Mouse (Mus musculus) heart, embryonic 14.5 days (tissue): ENCODE results near the gene Gng13. TPM values are rescaled to one million over a fixed set of nuclear protein-coding genes. Genes with fewer than 3 reads are reported as not detected.

Experiments used
- ATAC-seq: fragments of 200-750 bp; cut with Nextera tagmentation; 2 replicates; pipeline ENCODE4 v1.8.0; 2017; ENCODE audit warnings: low read depth, moderate TSS enrichment; ENCODE audit not compliant: insufficient number of reproducible peaks, insufficient read depth, low FRiP score
- H3K27ac ChIP-seq, 2 experiments: fragments of 200-500 bp in 1 of 2; fragments of 300-500 bp in 1 of 2; sonication (generic) in 1 of 2; replicated peaks in 1 of 2; 2 replicates each; pipeline ENCODE4 v1.5.1; 2012 to 2014; ENCODE audit warnings: low read depth in 2 of 2, low read length in 2 of 2, control low read depth in 1 of 2, mild to moderate bottlenecking in 1 of 2, mixed read lengths in 1 of 2; ENCODE audit not compliant: control insufficient read depth in 1 of 2, insufficient read depth in 1 of 2
- H3K27me3 ChIP-seq: fragments of 300-500 bp; sonication (generic); 2 replicates; pipeline ENCODE4 v1.6.1; 2014; ENCODE audit warnings: mild to moderate bottlenecking, low read length, control low read depth; ENCODE audit not compliant: control insufficient read depth, insufficient read depth
- H3K36me3 ChIP-seq: fragments of 300-500 bp; sonication (generic); 2 replicates; pipeline ENCODE4 v1.6.1; 2014; ENCODE audit warnings: mild to moderate bottlenecking, control low read depth, low read length, mixed read lengths; ENCODE audit not compliant: control insufficient read depth, insufficient read depth
- H3K4me1 ChIP-seq, 2 experiments: fragments of 200-500 bp in 1 of 2; fragments of 300-500 bp in 1 of 2; sonication (generic) in 1 of 2; 2 replicates each; pipeline ENCODE4 v1.6.1; 2012 to 2014; ENCODE audit warnings: low read length in 2 of 2, control low read depth in 1 of 2, mixed read lengths in 1 of 2; ENCODE audit not compliant: control insufficient read depth in 2 of 2, insufficient read depth in 2 of 2
- H3K4me2 ChIP-seq: fragments of 300-500 bp; sonication (generic); 2 replicates; pipeline ENCODE4 v1.6.1; 2014; ENCODE audit warnings: mild to moderate bottlenecking, low read length
- H3K4me3 ChIP-seq, 2 experiments: fragments of 200-500 bp in 1 of 2; fragments of 300-500 bp in 1 of 2; sonication (generic) in 1 of 2; 2 replicates each; pipeline ENCODE4 v1.5.1; 2012 to 2014; ENCODE audit warnings: low read length in 2 of 2, mild to moderate bottlenecking in 2 of 2, control low read depth in 1 of 2, low read depth in 1 of 2, moderate library complexity in 1 of 2; ENCODE audit not compliant: control insufficient read depth in 1 of 2, insufficient read depth in 1 of 2
- H3K9ac ChIP-seq: fragments of 300-500 bp; sonication (generic); 2 replicates; pipeline ENCODE4 v1.6.1; 2014; ENCODE audit warnings: mild to moderate bottlenecking, low read length
- H3K9me3 ChIP-seq: fragments of 300-500 bp; sonication (generic); 2 replicates; pipeline ENCODE4 v1.6.1; 2016; ENCODE audit warnings: low read length, control low read depth; ENCODE audit not compliant: control insufficient read depth
- WGBS: fragments of 180-500 bp; shearing (Covaris S2); extraction: QIAGEN DNeasy Blood & Tissue Kit; methylation state at CpG from one replicate; pipeline ENCODE4 v1.1.7; 2014; 5-methylcytosine and 5-hydroxymethylcytosine counted together
- microRNA-seq: library from miRNA; unstranded; fragments of <30 nt; microRNA quantifications from one replicate; pipeline ENCODE4, GENCODE M21; 2016
- polyA plus RNA-seq: library from polyadenylated mRNA; unstranded; fragments of >200 nt; fragmentation: Nextera tagmentation; extraction: Ambion mirVana; gene quantifications from 2 replicates; pipeline ENCODE4 v1.2.1, GENCODE M21; 2014

Gng13 gene
- polyA plus RNA-seq, 1 experiment from 2014 or later = 3.7 TPM

- Histone ChIP-seq H3K9ac (no peak overlapping the region), H3K27ac (no peak overlapping the region), H3K36me3 (no peaks in the 10 kb centered on the region), H3K9me3 (no peaks in the 10 kb centered on the region), H3K4me1 (peaks cover 0 to 2% of the 10 kb centered on the region in 2 experiments; a peak in 1 of 4 replicates), H3K4me3 (no peak overlapping the region), H3K27me3 (no peaks in the 10 kb centered on the region), H3K4me2 (no peak overlapping the region)
- WGBS = 63% methylated on average over 8 of the region's 8 CpGs
- ATAC-seq = no peak
Observed at GRCm38 (mm10) chr17:25760148-25760547, 43.2 kb downstream of the Gng13 start.

- Histone ChIP-seq H3K36me3 (no peaks in the 10 kb centered on the region), H3K4me2 (no peak overlapping the region), H3K27me3 (no peaks in the 10 kb centered on the region; the same call in 1 of the 2 replicates), H3K27ac (no peak overlapping the region), H3K9me3 (no peaks in the 10 kb centered on the region), H3K4me1 (no peaks in the 10 kb centered on the region; a peak in 1 of 4 replicates), H3K4me3 (no peak overlapping the region), H3K9ac (no peak overlapping the region)
- 21% methylated on average over 4 of the region's 4 CpGs for WGBS
- no peak for ATAC-seq
Observed at GRCm38 (mm10) chr17:25761561-25761970, 44.6 kb downstream of the Gng13 start.

- Histone ChIP-seq H3K4me3 (no peak overlapping the region), H3K9me3 (no peaks in the 10 kb centered on the region), H3K9ac (no peak overlapping the region), H3K4me2 (no peak overlapping the region), H3K27me3 (no peaks in the 10 kb centered on the region; the same call in 1 of the 2 replicates), H3K36me3 (no peaks in the 10 kb centered on the region), H3K4me1 (no peaks in the 10 kb centered on the region), H3K27ac (no peak overlapping the region)
- ATAC-seq = no peak
- WGBS = 35% methylated on average over 3 of the region's 3 CpGs
Observed at GRCm38 (mm10) chr17:25762591-25762990, 45.6 kb downstream of the Gng13 start.

GRCm38 (mm10) chr17:25765886-25766285 lies 48.9 kb downstream of the Gng13 start:
- no peak for ATAC-seq
- Histone ChIP-seq H3K9me3 (no peaks in the 10 kb centered on the region), H3K27me3 (no peaks in the 10 kb centered on the region; the same call in 1 of the 2 replicates), H3K27ac (no peak overlapping the region), H3K36me3 (no peaks in the 10 kb centered on the region), H3K9ac (no peak overlapping the region), H3K4me1 (no peaks in the 10 kb centered on the region), H3K4me3 (no peak overlapping the region), H3K4me2 (no peak overlapping the region)
- whole genome bisulfite sequencing = 55% methylated on average over 5 of the region's 5 CpGs

Small RNA genes lying within 50 kb of the gene (microRNA-seq; reads per million reads assigned to microRNA genes)
- not detected for gene Gm25083

Other genes starting within 250 kb of the Gng13 start
- 0.16 and 0.18 TPM in 2 replicates for gene Sstr5, start 219.9 kb upstream of the Gng13 start, polyA plus RNA-seq
- gene Sox8, start 146.5 kb upstream of the Gng13 start, polyA plus RNA-seq = 0.44 and 0.70 TPM in 2 replicates
- gene Lmf1, start 138.1 kb upstream of the Gng13 start, polyA plus RNA-seq = 36.3 and 37.8 TPM in 2 replicates
- gene Chtf18, start 10.2 kb downstream of the Gng13 start, polyA plus RNA-seq = 8.0 and 9.5 TPM in 2 replicates
- gene Rpusd1, start 10.5 kb downstream of the Gng13 start, polyA plus RNA-seq = 12.0 and 13.4 TPM in 2 replicates
- gene Mslnl, start 18.9 kb downstream of the Gng13 start, polyA plus RNA-seq = not detected in 2 replicates
- gene Msln, start 37.2 kb downstream of the Gng13 start, polyA plus RNA-seq = 31.9 and 34.7 TPM in 2 replicates
- gene Narfl, start 56.6 kb downstream of the Gng13 start, polyA plus RNA-seq = 36.6 and 37.2 TPM in 2 replicates
- gene Haghl, start 68.5 kb downstream of the Gng13 start, polyA plus RNA-seq = 59.4 and 60.2 TPM in 2 replicates
- 0.09 TPM in 1 of 2 replicates, not detected in the other for gene Ccdc78, start 69.4 kb downstream of the Gng13 start, polyA plus RNA-seq
- 58.4 and 76.0 TPM in 2 replicates for gene Fam173a, start 75.7 kb downstream of the Gng13 start, polyA plus RNA-seq
- gene AC134908.4, start 78.5 kb downstream of the Gng13 start, polyA plus RNA-seq = not detected in 2 replicates
- gene Metrn, start 80.0 kb downstream of the Gng13 start, polyA plus RNA-seq = 3.3 and 10.1 TPM in 2 replicates
- gene Fbxl16, start 91.9 kb downstream of the Gng13 start, polyA plus RNA-seq = 0.85 and 1.1 TPM in 2 replicates
- gene Wdr24, start 106.5 kb downstream of the Gng13 start, polyA plus RNA-seq = 15.2 and 17.3 TPM in 2 replicates
- 28.8 and 30.0 TPM in 2 replicates for gene Jmjd8, start 111.7 kb downstream of the Gng13 start, polyA plus RNA-seq
- 282 and 298 TPM in 2 replicates for gene Stub1, start 116.2 kb downstream of the Gng13 start, polyA plus RNA-seq
- gene Rhbdl1, start 120.1 kb downstream of the Gng13 start, polyA plus RNA-seq = 1.2 and 1.5 TPM in 2 replicates
- gene Gm20683, start 124.6 kb downstream of the Gng13 start, polyA plus RNA-seq = 1.2 and 1.9 TPM in 2 replicates
- gene Rhot2, start 127.7 kb downstream of the Gng13 start, polyA plus RNA-seq = 11.5 and 12.7 TPM in 2 replicates
- 8.2 and 8.6 TPM in 2 replicates for gene Wdr90, start 144.3 kb downstream of the Gng13 start, polyA plus RNA-seq
- gene Mcrip2, start 151.6 kb downstream of the Gng13 start, polyA plus RNA-seq = 164 and 184 TPM in 2 replicates
- 36.7 and 41.7 TPM in 2 replicates for gene Mettl26, start 157.9 kb downstream of the Gng13 start, polyA plus RNA-seq
- gene Wfikkn1, start 163.7 kb downstream of the Gng13 start, polyA plus RNA-seq = 0.27 and 0.53 TPM in 2 replicates
- gene Rab40c, start 202.6 kb downstream of the Gng13 start, polyA plus RNA-seq = 7.5 and 8.8 TPM in 2 replicates
- gene Pigq, start 227.8 kb downstream of the Gng13 start, polyA plus RNA-seq = 61.8 and 62.7 TPM in 2 replicates
- 0.09 TPM in 1 of 2 replicates, not detected in the other for gene Nhlrc4, start 227.8 kb downstream of the Gng13 start, polyA plus RNA-seq
- gene A930017K11Rik, start 235.4 kb downstream of the Gng13 start, polyA plus RNA-seq = 0.09 TPM in 1 of 2 replicates, not detected in the other